Mouse (Mus musculus): ENCODE measurements around the gene Cd200r4.

DNA sequence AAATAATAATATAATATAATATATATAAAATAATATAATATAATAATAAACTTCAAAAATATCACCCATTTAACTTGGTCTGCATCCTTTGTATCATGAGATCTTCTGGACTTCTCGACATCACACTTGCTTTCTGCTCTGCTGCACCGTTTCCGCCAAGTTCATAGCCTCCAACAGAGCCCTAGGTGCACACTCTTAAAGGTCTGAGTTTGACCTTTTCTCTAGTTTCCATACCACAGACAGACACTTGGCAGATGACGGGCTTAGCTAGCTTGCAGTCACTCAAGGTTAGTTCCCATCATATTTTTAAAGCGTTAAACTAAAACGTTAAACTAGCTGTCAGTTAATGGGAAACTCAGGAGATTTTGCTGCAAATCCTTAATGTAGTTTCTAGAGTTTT, 37.3 kb upstream of the Cd200r4 start:
- TF ChIP-seq CTCF (IDR thresholded peaks at IDR 0.05; ENCODE audit: control insufficient read depth, insufficient read depth, insufficient read length), result no peak
- TF ChIP-seq MYOG (IDR thresholded peaks at IDR 0.05; ENCODE audit: control insufficient read depth, extremely low read depth, insufficient read length), result no peak
- no peak for TF ChIP-seq CEBPB (IDR thresholded peaks at IDR 0.05; ENCODE audit: low read depth)
